Mouse (Mus musculus): ENCODE results near the gene Fbxw5. TPM values are rescaled to one million over a fixed set of nuclear protein-coding genes. Genes with fewer than 3 reads are reported as not detected.
A peak's percentile ranks its signal among the peaks of the same experiment; 100 is the strongest.

The Fbxw5 gene
- polyA plus RNA-seq, 1 experiment from 2014 or later: 118 TPM

- Histone ChIP-seq H3K36me3 (no peaks in the 10 kb centered on the region), H3K9ac (no peak overlapping the region), H3K9me3 (no peaks in the 10 kb centered on the region), H3K4me1 (no peaks in the 10 kb centered on the region), H3K4me2 (replicated peaks) (no peak overlapping the region), H3K27ac (no peak overlapping the region), H3K27me3 (replicated peaks) (no peaks in the 10 kb centered on the region), H3K4me3 (no peak overlapping the region)
- no peak for ATAC-seq (ENCODE audit: low FRiP score, low read depth)
- 73% methylated on average over 11 of the region's 11 CpGs for WGBS
These were observed 15.5 kb upstream of the Fbxw5 start for GRCm38 (mm10) chr2:25484901-25485647.

GRCm38 (mm10) chr2:25487965-25488670 lies 12.4 kb upstream of the Fbxw5 start:
- H3K27me3 ChIP-seq (replicated peaks): no peaks in the 10 kb centered on the region
- 77% methylated on average over 6 of the region's 6 CpGs for WGBS
- H3K4me1 ChIP-seq: no peaks in the 10 kb centered on the region
- H3K9ac ChIP-seq: no peak overlapping the region
- no peak for ATAC-seq (ENCODE audit: low FRiP score, low read depth)
- no peak overlapping the region for H3K27ac ChIP-seq
- H3K36me3 ChIP-seq: no peaks in the 10 kb centered on the region
- H3K4me3 ChIP-seq: no peak overlapping the region
- H3K4me2 ChIP-seq (replicated peaks): no peak overlapping the region
- no peaks in the 10 kb centered on the region for H3K9me3 ChIP-seq

- no peaks in the 10 kb centered on the region for H3K27me3 ChIP-seq (replicated peaks)
These were observed 11.9 kb upstream of the Fbxw5 start for GRCm38 (mm10) chr2:25488671-25489068.

GRCm38 (mm10) chr2:25492988-25493387 lies 7.6 kb upstream of the Fbxw5 start:
- Histone ChIP-seq H3K9ac (no peak overlapping the region), H3K4me2 (replicated peaks) (no peak overlapping the region), H3K36me3 (no peaks in the 10 kb centered on the region), H3K4me1 (no peaks in the 10 kb centered on the region), H3K27me3 (replicated peaks) (no peaks in the 10 kb centered on the region), H3K9me3 (no peaks in the 10 kb centered on the region), H3K27ac (no peak overlapping the region), H3K4me3 (no peak overlapping the region)
- 86% methylated on average over 5 of the region's 5 CpGs for WGBS
- ATAC-seq (ENCODE audit: low FRiP score, low read depth): no peak

More at GRCm38 (mm10) chr2:25488671-25489068, 11.9 kb upstream of the Fbxw5 start:
- WGBS: 81% methylated on average over 7 of the region's 7 CpGs
- no peak overlapping the region for H3K9ac ChIP-seq
- no peak for ATAC-seq (ENCODE audit: low FRiP score, low read depth)
- no peaks in the 10 kb centered on the region for H3K36me3 ChIP-seq
- no peak overlapping the region for H3K4me2 ChIP-seq (replicated peaks)
- H3K9me3 ChIP-seq: no peaks in the 10 kb centered on the region
- H3K27ac ChIP-seq: no peak overlapping the region
- H3K4me3 ChIP-seq: no peak overlapping the region
- no peaks in the 10 kb centered on the region for H3K4me1 ChIP-seq

GRCm38 (mm10) chr2:25493476-25493961 lies 7.0 kb upstream of the Fbxw5 start, which contains the start of gene Lcn12:
Gene Lcn12 (minus strand): TSS chr2:25493911.
- H3K36me3 ChIP-seq: no peaks in the 10 kb centered on the region
- WGBS: 83% methylated on average over 5 of the region's 5 CpGs
- H3K27ac ChIP-seq: no peak within 1 kb of the TSS
- no peaks in the 10 kb centered on the region for H3K27me3 ChIP-seq (replicated peaks)
- H3K9ac ChIP-seq: no peak within 1 kb of the TSS
- H3K4me3 ChIP-seq: no peak within 1 kb of the TSS
- no peak for ATAC-seq (ENCODE audit: low FRiP score, low read depth)
- H3K9me3 ChIP-seq: no peaks in the 10 kb centered on the region
- H3K4me1 ChIP-seq: no peaks in the 10 kb centered on the region
- H3K4me2 ChIP-seq (replicated peaks): no peak within 1 kb of the TSS

- Histone ChIP-seq H3K4me3 (no peak overlapping the region), H3K9me3 (no peaks in the 10 kb centered on the region), H3K9ac (no peak overlapping the region), H3K4me1 (peaks cover 6% of the 10 kb centered on the region), H3K27me3 (replicated peaks) (no peaks in the 10 kb centered on the region), H3K4me2 (replicated peaks) (no peak overlapping the region), H3K36me3 (no peaks in the 10 kb centered on the region), H3K27ac (no peak overlapping the region)
- ATAC-seq (ENCODE audit: low FRiP score, low read depth): no peak
- 45% methylated on average over 4 of the region's 4 CpGs for WGBS
These were observed 4.1 kb upstream of the Fbxw5 start for GRCm38 (mm10) chr2:25496462-25496861.

- Histone ChIP-seq H3K27ac (no peak overlapping the region), H3K4me3 (no peak overlapping the region), H3K27me3 (replicated peaks) (no peaks in the 10 kb centered on the region), H3K4me1 (peaks cover 15% of the 10 kb centered on the region), H3K9me3 (no peaks in the 10 kb centered on the region), H3K9ac (no peak overlapping the region), H3K36me3 (peaks cover 3% of the 10 kb centered on the region), H3K4me2 (replicated peaks) (no peak overlapping the region)
- WGBS: 63% methylated on average over 6 of the region's 6 CpGs
- ATAC-seq (ENCODE audit: low FRiP score, low read depth): no peak
These were observed 2.5 kb upstream of the Fbxw5 start for GRCm38 (mm10) chr2:25497846-25498575.

GRCm38 (mm10) chr2:25498622-25499478 lies 1.7 kb upstream of the Fbxw5 start:
- H3K27me3 ChIP-seq (replicated peaks): no peaks in the 10 kb centered on the region
- H3K36me3 ChIP-seq: peaks cover 12% of the 10 kb centered on the region
- peaks cover 15% of the 10 kb centered on the region for H3K4me1 ChIP-seq
- no peak for ATAC-seq (ENCODE audit: low FRiP score, low read depth)
- no peak overlapping the region for H3K9ac ChIP-seq
- H3K4me3 ChIP-seq: no peak overlapping the region
- no peak overlapping the region for H3K27ac ChIP-seq
- H3K4me2 ChIP-seq (replicated peaks): no peak overlapping the region
- no peaks in the 10 kb centered on the region for H3K9me3 ChIP-seq
- WGBS: 72% methylated on average over 15 of the region's 15 CpGs

GRCm38 (mm10) chr2:25500071-25500575 lies 427 bp upstream of the Fbxw5 start:
- Histone ChIP-seq H3K4me3 (peak overlapping the region; percentile 89), H3K27ac (no peak overlapping the region), H3K9me3 (no peaks in the 10 kb centered on the region), H3K4me2 (replicated peaks) (peak overlapping the region; percentile 95), H3K4me1 (peaks cover 15% of the 10 kb centered on the region), H3K9ac (peak overlapping the region; percentile 29), H3K27me3 (replicated peaks) (no peaks in the 10 kb centered on the region), H3K36me3 (peaks cover 24% of the 10 kb centered on the region)
- peak; percentile 56 for ATAC-seq (ENCODE audit: low FRiP score, low read depth)
- 67% methylated on average over 6 of the region's 6 CpGs for WGBS

- ATAC-seq (ENCODE audit: low FRiP score, low read depth): no peak
- no peak within 1 kb of the TSS for H3K27ac ChIP-seq
- 74% methylated on average over 20 of the region's 20 CpGs for WGBS
These were observed 1.3 kb downstream of the Fbxw5 start, which contains the start of gene C8g for GRCm38 (mm10) chr2:25501593-25502486. Gene C8g (minus strand): TSS chr2:25501719.

More at GRCm38 (mm10) chr2:25501593-25502486, 1.3 kb downstream of the Fbxw5 start, which contains the start of gene C8g:
- H3K4me2 ChIP-seq (replicated peaks): peak within 1 kb of the TSS; percentile 95
- H3K4me1 ChIP-seq: peaks cover 15% of the 10 kb centered on the region
- H3K36me3 ChIP-seq: peaks cover 33% of the 10 kb centered on the region
- no peaks in the 10 kb centered on the region for H3K27me3 ChIP-seq (replicated peaks)
- peak within 1 kb of the TSS; percentile 93 for H3K9ac ChIP-seq
- peak within 1 kb of the TSS; percentile 89 for H3K4me3 ChIP-seq
- H3K9me3 ChIP-seq: no peaks in the 10 kb centered on the region
